Mouse (Mus musculus): ENCODE measurements around the gene Gm49322.
"Not testable (repeated sequence)": the region's sequence is repeated elsewhere in the genome, so short reads cannot be mapped to it uniquely, and the experiment has no call there.

The Gm49322 gene

GRCm38 (mm10) chr10:80605721-80606120, at the start of gene Gm49322:
Gene Gm49322, plus strand, starts transcription at chr10:80606021.
- DNase-seq (ENCODE audit: low read depth, low spot score), result not testable (repeated sequence)

DNA sequence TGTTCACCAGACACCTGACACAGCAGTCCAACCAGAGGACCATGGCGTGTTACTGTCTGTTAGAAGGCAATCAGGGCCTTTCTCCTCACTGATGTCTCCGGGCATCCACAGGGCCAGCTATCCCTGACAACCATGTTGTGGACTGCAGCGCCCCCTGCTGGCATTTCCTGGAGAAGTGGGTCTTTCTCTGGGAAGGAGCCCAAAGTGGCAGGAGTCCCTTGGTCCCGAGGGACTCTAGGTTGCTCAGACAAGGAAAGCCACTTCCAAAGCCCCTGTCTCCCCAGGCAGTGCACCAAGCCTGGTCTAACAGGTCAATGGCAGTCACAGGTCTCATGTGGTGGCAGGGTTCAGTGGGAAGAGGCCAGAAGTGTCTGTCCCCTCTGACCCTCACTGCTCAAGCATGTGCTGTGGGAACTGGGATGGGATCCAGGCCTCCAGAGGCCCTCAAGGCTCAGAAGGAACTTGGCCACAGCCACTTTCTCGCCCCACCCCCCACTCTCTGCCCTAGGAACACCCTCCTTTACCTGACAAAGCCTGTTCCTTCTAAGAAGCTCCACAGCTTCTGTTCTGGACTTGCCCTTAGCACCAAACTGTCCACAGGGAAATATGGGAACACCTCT, 48.4 kb upstream of the Gm49322 start:
- peak; percentile 75 for DNase-seq (ENCODE audit: low read depth, low spot score)

GRCm38 (mm10) chr10:80559431-80559830, 46.4 kb upstream of the Gm49322 start:
- DNase-seq (ENCODE audit: low read depth, low spot score), result no peak

DNA sequence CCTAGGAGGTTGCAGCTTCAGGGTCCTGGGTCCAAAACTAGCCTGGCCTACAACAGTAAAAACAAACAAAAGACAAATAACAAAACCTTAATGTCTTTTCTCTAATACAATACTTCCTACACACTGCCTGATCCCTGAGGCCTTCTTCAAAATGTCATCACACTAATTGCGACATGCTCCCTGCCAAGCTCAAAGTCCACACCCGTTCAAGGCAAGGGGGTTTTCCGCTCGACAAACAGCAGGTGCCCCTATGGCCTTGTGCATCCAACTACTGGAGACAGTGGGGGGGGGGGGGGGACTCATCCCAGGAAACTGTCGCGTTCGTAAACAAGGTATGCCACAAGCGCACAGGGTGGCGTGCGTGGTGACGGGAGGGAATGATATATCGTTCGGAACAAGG, 45.2 kb upstream of the Gm49322 start:
- no peak for DNase-seq (ENCODE audit: low read depth, low spot score)

DNA sequence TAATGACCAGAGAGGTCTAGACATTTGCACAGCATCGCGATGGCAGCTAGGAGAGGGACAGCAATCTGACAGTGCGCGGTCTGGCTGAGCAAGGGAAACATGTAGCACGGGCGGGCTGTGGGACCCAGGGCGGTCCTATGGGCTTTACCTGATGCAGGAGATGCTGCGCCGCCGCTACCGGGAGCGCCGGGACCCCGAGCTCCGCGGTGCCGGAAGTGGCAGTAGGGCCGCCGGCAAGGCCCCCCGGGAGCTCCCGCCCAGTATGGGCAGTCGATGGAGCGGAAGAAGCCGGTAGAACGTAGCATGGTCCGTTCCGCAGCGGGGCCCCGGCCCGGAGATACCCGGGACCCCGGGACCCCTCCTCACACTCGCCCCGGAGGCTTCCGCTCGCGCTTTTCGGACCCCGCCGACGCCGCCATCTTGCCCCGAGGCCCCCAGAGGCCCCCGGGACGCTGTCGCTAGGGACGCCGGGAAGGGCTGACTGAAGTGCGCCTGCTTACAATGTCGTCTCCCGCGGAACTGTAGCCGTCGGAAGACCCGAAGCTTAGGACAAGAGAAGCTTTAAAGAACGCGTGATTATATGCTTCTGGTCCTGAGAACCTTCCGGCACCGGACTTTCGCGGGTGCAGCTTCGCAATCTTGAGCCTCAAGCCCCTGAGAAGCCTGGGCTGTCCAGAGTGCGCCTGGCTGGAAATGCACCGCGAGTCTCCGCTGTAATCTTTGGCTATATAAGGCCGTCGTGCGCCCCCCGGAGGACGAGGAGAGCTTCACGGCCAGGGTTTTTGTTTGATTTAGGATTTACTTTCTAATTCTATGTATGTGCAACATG, 44.5 kb upstream of the Gm49322 start, which contains the start of gene Rexo1:
TSS of gene Rexo1 (minus strand) at position 445 of the 829 bp plus-strand sequence.
- peak; percentile 92 for DNase-seq (ENCODE audit: low read depth, low spot score)

DNA sequence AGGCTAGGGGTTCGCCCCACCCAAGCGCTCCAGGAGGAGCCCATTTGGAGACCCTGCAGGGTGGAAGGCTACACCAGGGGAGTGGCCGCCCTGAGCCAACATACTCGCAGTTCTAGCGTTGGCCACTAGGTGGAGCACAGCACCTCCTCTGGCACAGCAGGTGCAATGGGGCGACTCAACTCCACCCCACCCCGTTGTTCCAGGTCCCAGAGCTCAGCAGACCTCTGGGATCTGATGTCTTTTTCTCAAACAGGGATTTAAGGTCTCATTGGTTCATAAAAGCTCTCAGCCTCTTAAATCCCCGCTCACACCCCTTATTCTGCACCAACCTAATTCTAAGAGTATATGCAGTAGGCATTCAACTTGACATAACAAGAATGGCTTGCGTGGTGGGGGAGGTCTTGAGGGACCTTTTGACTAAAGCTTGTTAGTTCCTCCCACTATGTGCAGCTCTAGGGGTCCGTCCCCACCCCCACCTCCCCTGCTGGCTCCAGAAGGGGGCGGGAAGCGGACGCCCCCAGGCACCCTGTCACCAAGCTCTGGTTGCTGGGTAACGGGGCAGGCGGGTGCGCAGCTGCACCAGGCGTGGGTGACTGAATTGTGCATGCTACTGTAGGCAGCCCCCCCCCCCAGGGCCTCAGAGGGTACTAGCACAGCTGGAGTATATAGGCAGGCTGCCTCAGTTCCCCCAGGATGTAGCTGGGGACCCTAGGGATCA, 39.3 kb upstream of the Gm49322 start:
- DNase-seq (ENCODE audit: low read depth, low spot score), result peak; percentile 89

DNA sequence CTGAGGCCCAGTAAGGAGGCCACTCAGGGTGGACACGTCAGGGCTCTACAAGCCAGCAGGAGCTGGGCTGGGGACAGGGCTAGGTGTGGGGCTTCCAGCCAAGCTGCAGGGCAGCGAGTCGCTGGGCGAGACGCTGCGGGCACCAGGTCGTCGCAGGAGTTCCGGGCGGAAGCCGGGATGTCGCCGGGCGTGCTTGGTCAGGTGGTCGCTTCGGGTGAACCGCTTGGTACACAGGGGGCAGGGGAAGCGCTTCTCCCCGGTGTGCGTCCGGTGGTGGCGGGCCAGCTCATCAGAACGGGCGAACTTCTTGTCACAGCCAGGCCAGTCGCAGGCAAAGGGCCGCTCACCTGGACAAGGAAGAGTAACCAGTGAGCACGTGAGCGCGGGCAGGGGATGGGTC, 36.9 kb upstream of the Gm49322 start:
- no peak for DNase-seq (ENCODE audit: low read depth, low spot score)

DNA sequence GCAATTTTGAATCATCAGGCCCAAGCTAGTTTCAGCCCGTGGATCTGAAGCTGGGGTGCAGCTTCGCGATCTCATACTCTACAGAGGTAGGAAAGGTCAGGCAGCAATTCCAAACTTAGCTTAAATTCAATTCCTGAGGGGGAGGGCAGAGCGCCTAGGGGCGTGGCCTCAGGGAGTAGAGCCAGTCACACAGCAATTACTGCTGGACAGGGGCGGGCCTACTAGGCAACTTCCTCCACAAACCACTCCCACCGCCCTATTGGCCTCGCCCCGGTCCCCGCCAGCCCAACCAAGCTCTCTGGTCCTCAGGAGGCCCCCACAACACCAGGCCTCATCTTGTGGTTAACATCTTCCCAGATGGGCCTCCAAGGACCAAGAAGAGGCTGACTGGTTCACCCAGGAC, 36.2 kb upstream of the Gm49322 start:
- peak; percentile 41 for DNase-seq (ENCODE audit: low read depth, low spot score)

- no peak for DNase-seq (ENCODE audit: low read depth, low spot score)
Observed at GRCm38 (mm10) chr10:80570419-80570818, 35.4 kb upstream of the Gm49322 start.

DNA sequence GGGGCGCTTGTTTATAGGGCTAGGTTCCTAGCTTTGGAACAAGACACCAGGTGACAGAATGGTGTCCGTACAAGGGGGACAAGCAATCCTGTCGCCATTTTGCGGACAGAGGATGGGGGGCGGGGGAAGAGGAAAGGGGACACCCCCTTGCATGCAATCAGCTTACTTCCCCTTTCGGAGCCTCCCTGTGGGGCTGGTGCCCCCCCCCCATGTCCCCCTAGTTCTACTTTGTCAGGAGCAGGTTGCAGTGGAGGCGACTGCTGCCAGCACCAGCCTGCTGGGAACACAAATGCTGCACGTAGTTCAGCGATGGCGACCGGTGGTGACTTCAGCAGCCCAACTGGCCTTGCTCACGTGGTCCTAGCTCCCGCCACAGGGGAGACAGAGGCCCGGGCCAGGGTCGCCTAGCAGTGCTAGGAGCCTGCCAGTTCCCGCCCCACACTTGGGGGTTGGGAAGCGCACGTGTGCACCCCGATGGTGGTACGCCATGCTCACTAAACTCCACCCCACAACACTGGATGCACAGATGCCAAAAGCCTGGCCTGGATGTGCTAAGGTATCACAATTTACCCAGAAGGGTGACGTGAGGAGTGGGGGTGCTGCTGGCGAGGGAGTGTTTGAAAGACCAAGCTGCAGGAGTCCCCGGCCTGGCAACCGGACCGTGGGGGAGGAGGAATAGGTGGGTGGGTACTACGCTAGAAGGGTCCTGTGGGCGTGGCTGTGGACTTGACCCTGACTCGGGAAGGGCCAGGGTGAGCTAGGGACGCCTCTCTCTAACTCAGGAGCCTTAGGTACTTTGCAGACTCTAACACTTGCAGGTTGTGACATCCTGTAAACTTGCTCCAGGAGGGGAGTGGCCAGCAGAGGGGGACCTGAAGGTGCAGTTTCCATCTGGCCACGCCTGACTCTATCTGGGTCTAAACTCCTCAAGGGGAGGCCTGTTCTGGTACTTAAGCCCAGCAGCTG, 34.7 kb upstream of the Gm49322 start:
- peak; percentile 34 for DNase-seq (ENCODE audit: low read depth, low spot score)

GRCm38 (mm10) chr10:80572477-80572876, 33.3 kb upstream of the Gm49322 start:
- no peak for DNase-seq (ENCODE audit: low read depth, low spot score)

GRCm38 (mm10) chr10:80573944-80574343, 31.9 kb upstream of the Gm49322 start:
- peak; percentile 17 for DNase-seq (ENCODE audit: low read depth, low spot score)

DNA sequence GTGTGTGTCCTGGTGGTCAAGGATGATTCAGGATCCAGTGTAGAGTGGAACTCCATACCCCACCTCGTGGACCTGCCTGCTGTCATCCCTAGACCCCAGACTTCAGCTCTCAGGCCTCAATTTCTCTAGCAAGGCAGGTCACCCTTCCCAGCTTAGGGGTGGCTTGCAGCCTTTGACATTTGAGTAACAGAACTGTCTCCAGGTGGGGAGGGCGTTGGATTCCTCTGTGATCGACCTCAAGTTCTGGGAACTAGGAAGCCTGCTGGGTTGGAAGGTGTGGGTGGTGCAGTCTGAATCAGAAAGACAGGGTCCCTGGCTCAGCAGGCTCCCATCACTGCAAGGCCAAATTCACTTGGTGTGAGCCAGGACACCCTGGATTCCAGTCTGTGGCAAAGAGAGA, 30.9 kb upstream of the Gm49322 start:
- DNase-seq (ENCODE audit: low read depth, low spot score), result no peak

- DNase-seq (ENCODE audit: low read depth, low spot score), result no peak
Observed at GRCm38 (mm10) chr10:80575925-80576324, 29.9 kb upstream of the Gm49322 start.

DNA sequence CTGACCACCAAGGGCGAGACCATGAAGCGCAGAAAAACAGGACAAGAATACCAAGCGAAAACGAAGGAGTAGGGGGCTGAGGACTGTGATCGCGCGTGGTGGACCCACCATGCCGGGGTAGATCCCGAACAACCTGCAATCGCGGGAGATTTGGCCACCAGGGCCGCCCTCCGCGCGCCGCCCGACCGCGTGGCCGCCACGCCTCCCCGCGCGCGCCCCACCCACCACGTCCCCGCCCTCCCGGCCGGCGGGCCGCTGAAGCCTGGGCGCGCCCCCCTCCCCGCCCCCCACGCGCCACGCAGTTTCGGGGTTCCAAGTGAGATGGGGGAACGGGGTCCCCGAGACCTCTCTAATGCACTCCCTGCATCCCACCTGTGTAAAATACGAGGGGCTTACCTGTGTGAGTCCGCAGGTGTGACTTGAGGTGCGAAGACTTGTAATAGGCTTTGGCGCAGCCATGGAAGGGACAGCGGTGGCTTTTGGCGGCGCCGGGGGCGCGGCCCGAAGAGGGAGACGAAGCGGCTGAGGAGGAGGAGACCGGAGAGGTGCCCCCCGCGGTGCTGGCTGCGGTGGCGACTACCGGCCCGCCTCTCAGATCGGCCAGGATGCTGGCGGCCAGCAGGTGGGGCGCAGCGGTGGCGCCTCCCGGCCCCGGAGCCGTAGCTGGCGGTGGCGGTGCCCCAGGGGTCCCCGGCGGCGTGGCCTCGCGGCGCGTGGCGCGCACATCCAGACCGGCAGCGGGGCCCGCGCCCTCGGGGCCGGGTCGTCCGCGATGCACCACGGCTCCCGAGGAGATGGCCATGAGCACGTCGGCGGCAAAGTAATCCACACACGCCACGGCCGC, 29.2 kb upstream of the Gm49322 start:
- DNase-seq (ENCODE audit: low read depth, low spot score), result peak; percentile 50

DNA sequence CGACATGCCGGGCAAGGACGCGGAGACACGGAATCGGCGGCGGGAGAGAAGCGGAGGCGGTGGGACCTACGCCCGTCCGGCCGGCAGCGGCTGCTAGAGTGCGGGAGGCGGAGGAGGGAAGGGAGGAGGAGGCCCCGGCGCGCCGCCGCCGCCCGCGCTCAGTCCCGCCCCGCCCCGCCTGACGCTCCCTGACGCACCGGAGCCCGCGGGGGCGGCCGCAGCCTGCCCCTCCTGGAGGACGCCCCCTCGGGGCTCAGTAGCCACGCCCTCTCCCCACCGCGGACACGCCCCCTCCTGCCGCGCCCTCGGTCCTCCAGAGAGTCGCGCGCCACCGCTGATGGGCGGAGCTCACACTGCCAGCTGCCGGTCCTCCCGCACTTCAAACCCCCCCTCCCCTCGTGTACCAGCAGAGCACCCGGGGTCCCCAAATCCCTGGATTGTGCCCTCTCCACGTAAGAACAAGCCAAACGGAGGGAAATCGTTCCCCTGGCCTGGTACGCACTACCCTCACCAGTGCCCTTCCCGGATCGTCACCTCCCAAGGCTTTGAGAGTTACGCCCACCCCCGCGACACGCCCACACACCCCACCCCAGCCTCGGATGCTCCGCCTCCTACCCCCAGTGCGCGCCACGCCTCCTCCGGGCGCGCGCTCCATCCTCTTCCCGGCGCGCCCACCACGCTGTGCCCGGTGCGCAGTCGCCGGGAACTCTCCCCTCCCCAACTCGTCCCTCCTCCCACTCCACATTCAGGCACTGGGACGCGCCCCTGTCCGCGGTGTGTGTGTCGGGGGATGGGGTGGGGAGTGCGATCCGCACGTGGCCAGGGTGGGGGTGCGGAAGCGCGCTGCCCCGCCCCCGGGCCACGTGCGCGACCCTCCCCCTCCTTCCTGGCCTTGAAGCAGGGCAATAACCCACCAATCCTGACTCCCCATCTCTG, 28.4 kb upstream of the Gm49322 start, which contains the start of gene Klf16:
TSS of gene Klf16 (minus strand) at position 127 of the 936 bp plus-strand sequence.
- peak; percentile 94 for DNase-seq (ENCODE audit: low read depth, low spot score)

GRCm38 (mm10) chr10:80578131-80578750, 27.6 kb upstream of the Gm49322 start:
- DNase-seq (ENCODE audit: low read depth, low spot score), result peak; percentile 89

DNA sequence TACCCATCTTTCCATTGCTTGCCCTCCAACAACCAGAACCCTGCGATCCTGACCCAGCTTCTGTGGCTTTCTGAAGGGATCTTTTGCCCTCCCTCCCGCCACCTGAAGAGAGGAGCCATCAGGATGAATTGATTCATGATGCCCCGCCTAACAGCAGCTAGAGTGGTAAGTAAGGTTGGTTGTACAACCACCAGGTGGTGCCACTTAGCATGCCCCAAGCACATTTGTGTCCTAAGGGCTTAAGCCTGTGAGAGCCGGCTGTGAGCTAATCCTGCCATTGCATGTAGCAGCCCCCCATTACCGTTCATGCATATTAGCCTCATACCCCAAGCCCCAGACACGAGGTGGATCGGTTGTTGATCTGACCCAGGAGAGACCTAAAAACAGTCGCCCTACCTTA, 26.9 kb upstream of the Gm49322 start:
- peak; percentile 72 for DNase-seq (ENCODE audit: low read depth, low spot score)

- DNase-seq (ENCODE audit: low read depth, low spot score), result no peak
Observed at GRCm38 (mm10) chr10:80583047-80583446, 22.8 kb upstream of the Gm49322 start.

Measured in mesoderm, embryonic 11.5 days (tissue).